Mouse (Mus musculus) forebrain, postnatal 0 days (tissue): ENCODE measurements around the gene Nek7. TPM values are rescaled to one million over a fixed set of nuclear protein-coding genes. Genes with fewer than 3 reads are reported as not detected.

Source experiments
- ATAC-seq: fragments of 200-750 bp; cut with Nextera tagmentation; 2 replicates; pipeline ENCODE4 v1.8.0; 2017; ENCODE audit warnings: mild to moderate bottlenecking, moderate library complexity
- DNase-seq: peaks from one replicate; pipeline ENCODE4 v3.0.0-alpha.2; 2015
- H3K27ac ChIP-seq: fragments of 300-500 bp; sonication (generic); 2 replicates; pipeline ENCODE4 v1.5.1; 2014; ENCODE audit warnings: low read depth, mild to moderate bottlenecking, antibody characterized with exemption, low read length, moderate library complexity, mixed read lengths
- H3K27me3 ChIP-seq: fragments of 300-500 bp; sonication (generic); 2 replicates; pipeline ENCODE4 v1.6.1; 2014; ENCODE audit warnings: mild to moderate bottlenecking, low read length, mixed read lengths; ENCODE audit not compliant: insufficient read depth
- H3K36me3 ChIP-seq: fragments of 300-500 bp; sonication (generic); 2 replicates; pipeline ENCODE4 v1.6.1; 2014; ENCODE audit warnings: mild to moderate bottlenecking, moderate library complexity; ENCODE audit not compliant: insufficient read depth
- H3K4me1 ChIP-seq: fragments of 300-500 bp; sonication (generic); 2 replicates; pipeline ENCODE4 v1.6.1; 2014; ENCODE audit warnings: antibody characterized with exemption; ENCODE audit not compliant: insufficient read depth
- H3K4me2 ChIP-seq: fragments of 300-500 bp; sonication (generic); 2 replicates; pipeline ENCODE4 v1.6.1; 2014; ENCODE audit warnings: low read depth, mild to moderate bottlenecking, moderate library complexity
- H3K4me3 ChIP-seq: fragments of 300-500 bp; sonication (generic); 2 replicates; pipeline ENCODE4 v1.5.1; 2014; ENCODE audit warnings: low read depth, low read length, mixed read lengths
- H3K9ac ChIP-seq: fragments of 300-500 bp; sonication (generic); 2 replicates; pipeline ENCODE4 v1.6.1; 2014; ENCODE audit warnings: mild to moderate bottlenecking
- H3K9me3 ChIP-seq: fragments of 300-500 bp; sonication (generic); 2 replicates; pipeline ENCODE4 v1.6.1; 2016; ENCODE audit warnings: low read length
- CTCF ChIP-seq: sonication (generic); IDR thresholded peaks from 2 replicates; pipeline ENCODE4 v1.5.1; 2016; ENCODE audit warnings: antibody characterized with exemption, control low read depth, low read depth
- WGBS: fragments of 180-500 bp; shearing (Covaris S2); extraction: QIAGEN DNeasy Blood & Tissue Kit; methylation state at CpG from one replicate; pipeline ENCODE4 v1.1.7; 2014; 5-methylcytosine and 5-hydroxymethylcytosine counted together
- polyA plus RNA-seq: library from polyadenylated mRNA; unstranded; fragments of >200 nt; fragmentation: Nextera tagmentation; extraction: Ambion mirVana; gene quantifications from 2 replicates; pipeline ENCODE4 v1.2.1, GENCODE M21; 2015
- total RNA-seq: library from RNA; depleted of rRNA; stranded (reverse); fragments of >200 nt; gene quantifications from 2 replicates; pipeline ENCODE4 v1.2.3, GENCODE M21; 2014

The Nek7 gene
- total and polyA plus RNA-seq, 2 experiments from 2014 or later: 15.3 to 15.4 TPM

GRCm38 (mm10) chr1:138634561-138634960 is 14.6 kb upstream of the Nek7 start:
- Histone ChIP-seq H3K27ac (no peak overlapping the region), H3K27me3 (no peaks in the 10 kb centered on the region), H3K9me3 (no peaks in the 10 kb centered on the region), H3K4me3 (no peak overlapping the region), H3K4me2 (no peak overlapping the region), H3K36me3 (no peaks in the 10 kb centered on the region), H3K4me1 (no peaks in the 10 kb centered on the region), H3K9ac (no peak overlapping the region)
- DNase-seq (no peak), ATAC-seq (no peak)
- TF ChIP-seq CTCF: no peak
- WGBS: 94% methylated on average over 1 of the region's 1 CpGs

DNA sequence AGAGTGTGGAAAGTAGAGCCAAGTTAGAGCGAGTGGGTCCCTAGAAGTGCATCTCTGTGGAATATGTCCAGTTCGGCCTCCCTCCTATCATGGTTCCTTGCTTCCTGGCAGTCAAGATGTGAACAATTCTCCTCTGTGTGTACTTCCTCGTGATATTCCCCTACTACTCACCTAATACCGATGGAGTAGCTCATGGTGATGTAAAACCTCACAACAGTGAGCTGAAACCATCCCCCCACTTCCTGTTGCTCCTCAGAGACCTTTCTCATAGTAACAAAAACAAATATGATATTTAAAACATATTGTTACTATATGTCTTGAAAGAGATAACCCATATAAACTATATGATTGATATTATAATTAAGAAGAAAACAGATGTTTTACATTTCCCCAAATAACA is 9.0 kb upstream of the Nek7 start:
- ATAC-seq (no peak), DNase-seq (no peak)
- no peaks in the 10 kb centered on the region for H3K9me3 ChIP-seq
- H3K4me1 ChIP-seq: no peaks in the 10 kb centered on the region
- no peak overlapping the region for H3K9ac ChIP-seq
- H3K4me2 ChIP-seq: no peak overlapping the region
- no peaks in the 10 kb centered on the region for H3K27me3 ChIP-seq
- WGBS: 88% methylated on average over 4 of the region's 4 CpGs
- no peak overlapping the region for H3K27ac ChIP-seq
- H3K36me3 ChIP-seq: no peaks in the 10 kb centered on the region
- no peak overlapping the region for H3K4me3 ChIP-seq
- TF ChIP-seq CTCF: no peak

DNA sequence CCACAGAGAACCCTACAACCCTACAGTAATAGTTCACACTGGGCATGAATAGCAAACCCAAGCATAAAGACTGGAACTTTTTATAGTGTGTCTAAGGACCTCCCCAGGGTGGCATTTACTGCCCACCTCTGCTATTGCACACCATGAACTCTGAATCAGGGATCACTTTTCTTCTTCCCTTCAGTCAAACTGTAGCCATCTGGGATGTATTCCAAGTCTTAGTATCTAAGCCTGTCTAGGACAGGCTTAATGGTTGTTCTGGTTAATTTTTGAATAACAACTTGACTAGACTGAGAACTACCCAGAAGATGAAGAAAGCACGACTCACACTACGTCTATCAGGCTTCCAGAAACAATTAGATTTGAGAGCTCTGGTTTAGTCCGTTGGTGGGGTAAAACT is 8.5 kb upstream of the Nek7 start:
- Histone ChIP-seq H3K9me3 (no peaks in the 10 kb centered on the region), H3K4me2 (no peak overlapping the region), H3K4me3 (no peak overlapping the region), H3K27ac (no peak overlapping the region), H3K27me3 (no peaks in the 10 kb centered on the region), H3K36me3 (no peaks in the 10 kb centered on the region), H3K4me1 (no peaks in the 10 kb centered on the region), H3K9ac (no peak overlapping the region)
- no peak for ATAC-seq
- TF ChIP-seq CTCF: no peak
- no peak for DNase-seq
- 75% methylated on average over 3 of the region's 3 CpGs for WGBS

- no peaks in the 10 kb centered on the region for H3K4me1 ChIP-seq
- TF ChIP-seq CTCF: no peak
- 83% methylated on average over 3 of the region's 3 CpGs for WGBS
Measured at GRCm38 (mm10) chr1:138627804-138628203, 7.9 kb upstream of the Nek7 start.

DNA sequence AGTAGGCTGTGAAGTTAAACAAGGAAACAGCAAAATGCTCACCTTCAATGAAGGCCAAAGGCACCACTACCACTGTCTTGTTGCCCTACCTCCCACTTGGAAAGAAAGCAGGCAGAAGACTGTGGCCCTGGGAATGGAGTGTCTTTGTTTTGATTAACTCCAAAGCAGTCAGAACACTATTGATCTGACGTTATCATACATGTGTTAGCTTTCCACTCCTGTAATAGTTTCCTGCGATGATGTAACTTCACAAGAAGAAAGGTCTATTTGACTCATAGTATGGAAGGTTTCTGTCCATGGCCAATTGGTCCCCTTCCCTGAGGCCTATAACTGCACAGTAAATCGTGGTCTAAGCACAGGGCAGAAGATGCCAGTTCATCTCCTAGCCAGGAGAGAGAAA is 6.3 kb upstream of the Nek7 start:
- Histone ChIP-seq H3K27me3 (no peaks in the 10 kb centered on the region), H3K9me3 (no peaks in the 10 kb centered on the region), H3K9ac (no peak overlapping the region), H3K4me3 (no peak overlapping the region), H3K4me1 (no peaks in the 10 kb centered on the region), H3K36me3 (no peaks in the 10 kb centered on the region), H3K4me2 (no peak overlapping the region), H3K27ac (no peak overlapping the region)
- ATAC-seq: no peak
- no peak for DNase-seq
- 83% methylated on average over 3 of the region's 3 CpGs for WGBS
- TF ChIP-seq CTCF: no peak

More at GRCm38 (mm10) chr1:138627804-138628203, 7.9 kb upstream of the Nek7 start:
- ATAC-seq (no peak), DNase-seq (no peak)
- no peaks in the 10 kb centered on the region for H3K36me3 ChIP-seq
- no peak overlapping the region for H3K9ac ChIP-seq
- no peaks in the 10 kb centered on the region for H3K9me3 ChIP-seq
- H3K4me3 ChIP-seq: no peak overlapping the region
- no peaks in the 10 kb centered on the region for H3K27me3 ChIP-seq
- no peak overlapping the region for H3K4me2 ChIP-seq
- no peak overlapping the region for H3K27ac ChIP-seq

- Histone ChIP-seq H3K9me3 (no peaks in the 10 kb centered on the region), H3K4me2 (no peak overlapping the region), H3K36me3 (no peaks in the 10 kb centered on the region), H3K4me3 (no peak overlapping the region), H3K27ac (no peak overlapping the region), H3K9ac (no peak overlapping the region), H3K4me1 (0 out of 2 replicates have a peak, but pooled peaks cover 1% of the 10 kb centered on the region), H3K27me3 (no peaks in the 10 kb centered on the region)
- DNase-seq: no peak
- ATAC-seq: no peak
- no peak for TF ChIP-seq CTCF
- 30% methylated on average over 1 of the region's 1 CpGs for WGBS
Measured at GRCm38 (mm10) chr1:138623870-138624269, 3.9 kb upstream of the Nek7 start.

DNA sequence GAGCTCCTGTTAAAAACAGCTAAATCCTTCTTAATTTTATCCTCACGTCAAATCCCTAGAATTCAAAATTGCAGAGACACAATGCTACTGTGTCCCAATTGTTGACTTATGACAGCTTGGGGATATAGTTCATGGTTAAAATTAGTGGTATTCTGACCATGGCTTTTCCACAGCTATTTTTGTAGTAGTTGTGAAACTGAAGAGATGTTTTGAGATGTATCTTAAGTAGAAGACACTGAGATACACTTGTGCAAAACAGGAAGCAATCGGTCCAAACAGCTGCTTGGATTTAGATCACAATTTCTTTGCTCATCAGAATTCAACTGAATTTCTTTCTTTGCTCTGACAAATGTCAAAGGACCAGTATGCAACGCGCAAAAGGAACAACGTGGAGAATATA is 2.9 kb upstream of the Nek7 start:
- Histone ChIP-seq H3K4me1 (peaks cover 11% of the 10 kb centered on the region; the same call in 1 of the 2 replicates), H3K4me3 (no peak overlapping the region), H3K27me3 (no peaks in the 10 kb centered on the region), H3K9ac (no peak overlapping the region), H3K27ac (no peak overlapping the region), H3K9me3 (no peaks in the 10 kb centered on the region), H3K4me2 (no peak overlapping the region), H3K36me3 (no peaks in the 10 kb centered on the region)
- WGBS: 87% methylated on average over 5 of the region's 5 CpGs
- ATAC-seq: no peak
- no peak for DNase-seq
- no peak for TF ChIP-seq CTCF

DNA sequence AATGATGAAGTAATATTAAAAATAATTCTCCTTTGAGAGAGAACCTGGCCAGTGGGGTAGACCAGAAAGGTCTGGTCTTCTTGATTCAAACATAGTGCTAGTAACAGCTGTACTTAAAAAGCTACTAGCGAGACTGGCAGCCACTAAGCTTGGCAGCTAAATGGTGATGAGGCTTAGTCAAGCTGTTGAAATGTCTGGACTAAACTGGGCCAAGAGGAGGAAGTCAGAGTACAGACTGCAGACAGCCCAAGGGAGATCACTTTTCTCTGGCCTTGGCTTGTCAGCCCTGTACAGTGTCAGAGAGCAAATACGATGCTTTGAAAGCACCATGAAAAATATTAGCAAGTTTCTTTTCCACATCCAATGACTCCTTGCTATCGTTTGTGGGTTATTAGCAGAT is 2.5 kb upstream of the Nek7 start:
- peaks cover 12% of the 10 kb centered on the region; the same call in 1 of the 2 replicates for H3K4me1 ChIP-seq
- DNase-seq: no peak
- no peak for TF ChIP-seq CTCF

More for the DNA sequence above, 2.5 kb upstream of the Nek7 start:
- Histone ChIP-seq H3K4me3 (no peak overlapping the region), H3K4me2 (no peak overlapping the region), H3K9me3 (no peaks in the 10 kb centered on the region), H3K36me3 (no peaks in the 10 kb centered on the region), H3K27ac (no peak overlapping the region), H3K27me3 (no peaks in the 10 kb centered on the region), H3K9ac (no peak overlapping the region)
- no peak for ATAC-seq
- WGBS: 71% methylated on average over 3 of the region's 3 CpGs
